Mouse (Mus musculus): ENCODE results near the gene Dennd4b. TPM values are rescaled to one million over a fixed set of nuclear protein-coding genes. Genes with fewer than 3 reads are reported as not detected.

The Dennd4b gene
- polyA plus RNA-seq, 1 experiment from 2014 or later, result 8.1 TPM

DNA sequence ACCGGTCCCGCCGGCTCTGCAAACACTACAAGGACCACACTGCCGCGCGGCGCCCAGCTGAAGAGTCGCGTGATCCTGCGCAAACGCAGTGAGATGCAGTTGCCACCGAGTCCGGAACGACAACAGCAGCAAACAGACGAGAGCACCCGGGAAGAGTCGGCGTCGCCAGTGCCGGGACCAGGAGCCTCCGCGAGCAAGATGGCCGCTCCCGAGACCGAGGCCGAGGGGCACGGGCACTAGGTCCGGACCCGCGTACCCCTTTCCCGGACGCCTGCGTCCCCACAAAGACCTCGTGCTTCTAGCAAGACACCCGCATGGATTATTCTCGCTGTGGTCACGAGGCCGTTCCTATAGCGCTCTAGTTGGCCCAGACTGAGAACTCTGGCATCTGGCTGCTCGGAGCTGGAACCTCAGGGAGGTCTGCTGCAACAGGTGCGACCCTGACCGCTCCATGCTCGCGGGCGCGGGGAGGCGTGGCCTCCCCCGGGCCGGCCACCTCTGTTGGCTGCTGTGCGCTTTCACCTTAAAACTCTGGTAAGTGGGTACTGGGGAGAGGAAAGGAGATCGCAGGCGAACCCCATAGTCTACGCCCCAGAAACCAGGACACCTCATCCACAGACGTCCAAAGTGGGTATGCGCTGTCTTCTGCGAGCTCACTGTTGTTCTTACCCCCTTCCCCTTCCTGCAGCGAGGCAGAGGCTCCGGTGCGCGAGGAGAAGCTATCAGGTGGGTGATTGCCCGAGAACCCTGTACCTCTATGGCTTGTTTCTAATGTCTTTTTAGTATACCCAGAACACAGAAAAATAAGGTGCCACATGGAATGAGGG, 33.3 kb upstream of the Dennd4b start, which contains the start of gene Jtb:
TSS of gene Jtb (plus strand) at position 91 of the 827 bp plus-strand sequence.
- H3K4me2 ChIP-seq (ENCODE audit: low read length), result peak within 1 kb of the TSS; percentile 87
- no peaks in the 10 kb centered on the region for H3K9me3 ChIP-seq (ENCODE audit: control insufficient read depth, low read length)
- H3K27ac ChIP-seq (ENCODE audit: low read depth, low read length), result peak within 1 kb of the TSS; percentile 81
- peaks cover 12% of the 10 kb centered on the region for H3K4me1 ChIP-seq (ENCODE audit: control insufficient read depth, insufficient read depth, low read depth, low read length)
- H3K4me3 ChIP-seq (ENCODE audit: low read length), result peak within 1 kb of the TSS; percentile 79
- H3K36me3 ChIP-seq (ENCODE audit: control insufficient read depth, insufficient read depth, low read length), result peaks cover 5% of the 10 kb centered on the region; the same call in 1 of the 2 replicates
- no peaks in the 10 kb centered on the region for H3K27me3 ChIP-seq (replicated peaks; ENCODE audit: control insufficient read depth, insufficient read depth, low read length)
- peak within 1 kb of the TSS; percentile 84 for H3K9ac ChIP-seq (ENCODE audit: low read depth, low read length)
- ATAC-seq, result peak; percentile 99
- under 1% methylated on average over 61 of the region's 61 CpGs for WGBS

GRCm38 (mm10) chr3:90241251-90241650, 23.7 kb upstream of the Dennd4b start:
- peaks cover 4% of the 10 kb centered on the region for H3K4me1 ChIP-seq (ENCODE audit: control insufficient read depth, insufficient read depth, low read depth, low read length)
- H3K4me2 ChIP-seq (ENCODE audit: low read length), result no peak overlapping the region
- no peak overlapping the region for H3K4me3 ChIP-seq (ENCODE audit: low read length)
- no peak overlapping the region for H3K9ac ChIP-seq (ENCODE audit: low read depth, low read length)
- ATAC-seq, result no peak
- 93% methylated on average over 2 of the region's 2 CpGs for WGBS
- no peak overlapping the region for H3K27ac ChIP-seq (ENCODE audit: low read depth, low read length)
- H3K9me3 ChIP-seq (ENCODE audit: control insufficient read depth, low read length), result no peaks in the 10 kb centered on the region
- no peaks in the 10 kb centered on the region for H3K27me3 ChIP-seq (replicated peaks; ENCODE audit: control insufficient read depth, insufficient read depth, low read length)
- H3K36me3 ChIP-seq (ENCODE audit: control insufficient read depth, insufficient read depth, low read length), result no peaks in the 10 kb centered on the region; the same call in 1 of the 2 replicates

GRCm38 (mm10) chr3:90241669-90242358, 23.2 kb upstream of the Dennd4b start:
- H3K4me3 ChIP-seq (ENCODE audit: low read length), result no peak overlapping the region
- H3K9ac ChIP-seq (ENCODE audit: low read depth, low read length), result no peak overlapping the region
- H3K27me3 ChIP-seq (replicated peaks; ENCODE audit: control insufficient read depth, insufficient read depth, low read length), result no peaks in the 10 kb centered on the region
- H3K27ac ChIP-seq (ENCODE audit: low read depth, low read length), result no peak overlapping the region
- no peaks in the 10 kb centered on the region for H3K36me3 ChIP-seq (ENCODE audit: control insufficient read depth, insufficient read depth, low read length)
- H3K9me3 ChIP-seq (ENCODE audit: control insufficient read depth, low read length), result no peaks in the 10 kb centered on the region
- H3K4me1 ChIP-seq (ENCODE audit: control insufficient read depth, insufficient read depth, low read depth, low read length), result peaks cover 4% of the 10 kb centered on the region
- no peak for ATAC-seq
- no peak overlapping the region for H3K4me2 ChIP-seq (ENCODE audit: low read length)
- 79% methylated on average over 10 of the region's 10 CpGs for WGBS

DNA sequence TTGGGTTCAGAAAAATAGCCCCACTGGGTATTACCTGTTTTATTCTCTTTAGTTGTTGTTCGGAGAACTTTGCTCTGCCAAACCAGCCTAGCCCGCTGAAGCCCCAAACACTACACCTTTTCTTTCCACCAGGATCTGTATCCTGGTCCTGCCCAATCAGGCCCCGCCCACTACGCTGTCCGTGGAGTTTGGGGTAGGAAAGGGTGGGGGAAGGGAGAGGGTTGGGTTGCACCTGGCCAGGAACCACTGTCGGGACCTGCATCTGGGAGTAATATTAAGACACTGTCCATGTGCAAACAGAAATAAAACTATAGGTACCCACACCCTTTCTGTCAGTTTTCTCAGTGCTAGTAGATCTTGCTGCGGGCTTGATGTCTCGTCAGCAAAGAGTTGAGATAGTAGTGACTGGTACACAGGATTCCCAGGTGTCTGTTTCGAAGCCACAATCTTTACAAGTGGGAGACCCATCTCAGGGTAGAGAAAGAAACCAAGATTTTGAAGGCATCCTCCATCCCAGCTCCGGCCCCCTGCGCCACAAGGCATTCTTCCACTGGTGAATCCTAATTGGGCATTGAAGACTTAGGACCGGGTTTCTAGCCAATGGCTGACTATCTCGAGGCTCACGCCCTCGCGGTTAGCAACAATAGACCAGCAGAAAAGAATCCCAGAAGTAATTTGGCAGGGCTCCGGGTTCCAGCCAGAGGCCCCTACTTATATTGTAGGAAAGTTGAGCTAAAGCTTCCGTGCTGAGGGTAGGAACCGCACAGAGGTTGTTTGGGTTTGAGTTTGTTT, 21.8 kb upstream of the Dennd4b start, which contains the start of gene Creb3l4:
TSS of gene Creb3l4 (minus strand) at position 529 of the 792 bp plus-strand sequence.
- Histone ChIP-seq H3K27ac (ENCODE audit: low read depth, low read length) (no peak within 1 kb of the TSS), H3K9ac (ENCODE audit: low read depth, low read length) (peak within 1 kb of the TSS; percentile 43)

DNA sequence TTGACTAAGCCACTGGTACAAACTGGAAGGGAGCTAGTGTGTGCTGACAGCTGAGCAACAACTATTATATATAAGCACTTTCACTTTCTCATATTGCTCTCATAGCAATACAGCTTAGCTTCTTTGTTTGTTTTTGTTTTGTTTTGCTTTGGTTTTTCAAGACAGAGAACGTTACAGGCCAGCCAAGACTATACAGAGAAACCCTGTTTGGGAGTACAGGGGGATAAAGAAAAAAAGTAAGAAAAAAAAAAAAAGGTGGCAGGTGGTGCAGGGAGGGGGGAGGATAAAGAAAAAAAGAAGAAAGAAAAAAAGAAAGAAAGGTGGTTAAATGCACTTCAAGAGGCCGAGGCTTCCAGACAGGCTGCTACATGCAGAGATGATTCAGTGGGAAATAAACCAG, 19.6 kb upstream of the Dennd4b start:
- no peak overlapping the region for H3K4me3 ChIP-seq (ENCODE audit: low read length)
- H3K9ac ChIP-seq (ENCODE audit: low read depth, low read length), result no peak overlapping the region
- peaks cover 14% of the 10 kb centered on the region for H3K4me1 ChIP-seq (ENCODE audit: control insufficient read depth, insufficient read depth, low read depth, low read length)
- no peak overlapping the region for H3K27ac ChIP-seq (ENCODE audit: low read depth, low read length)
- no peaks in the 10 kb centered on the region for H3K36me3 ChIP-seq (ENCODE audit: control insufficient read depth, insufficient read depth, low read length)
- H3K4me2 ChIP-seq (ENCODE audit: low read length), result no peak overlapping the region
- H3K27me3 ChIP-seq (replicated peaks; ENCODE audit: control insufficient read depth, insufficient read depth, low read length), result no peaks in the 10 kb centered on the region
- ATAC-seq, result no peak
- 67% methylated on average over 2 of the region's 2 CpGs for WGBS
- H3K9me3 ChIP-seq (ENCODE audit: control insufficient read depth, low read length), result no peaks in the 10 kb centered on the region

More for the DNA sequence above, 21.8 kb upstream of the Dennd4b start, which contains the start of gene Creb3l4:
- Histone ChIP-seq H3K27me3 (replicated peaks; ENCODE audit: control insufficient read depth, insufficient read depth, low read length) (no peaks in the 10 kb centered on the region), H3K4me2 (ENCODE audit: low read length) (peak within 1 kb of the TSS; percentile 61), H3K4me3 (ENCODE audit: low read length) (peak within 1 kb of the TSS; percentile 31), H3K9me3 (ENCODE audit: control insufficient read depth, low read length) (no peaks in the 10 kb centered on the region), H3K4me1 (ENCODE audit: control insufficient read depth, insufficient read depth, low read depth, low read length) (peaks cover 8% of the 10 kb centered on the region), H3K36me3 (ENCODE audit: control insufficient read depth, insufficient read depth, low read length) (no peaks in the 10 kb centered on the region)
- ATAC-seq, result peak; percentile 31
- 5% methylated on average over 19 of the region's 19 CpGs for WGBS

DNA sequence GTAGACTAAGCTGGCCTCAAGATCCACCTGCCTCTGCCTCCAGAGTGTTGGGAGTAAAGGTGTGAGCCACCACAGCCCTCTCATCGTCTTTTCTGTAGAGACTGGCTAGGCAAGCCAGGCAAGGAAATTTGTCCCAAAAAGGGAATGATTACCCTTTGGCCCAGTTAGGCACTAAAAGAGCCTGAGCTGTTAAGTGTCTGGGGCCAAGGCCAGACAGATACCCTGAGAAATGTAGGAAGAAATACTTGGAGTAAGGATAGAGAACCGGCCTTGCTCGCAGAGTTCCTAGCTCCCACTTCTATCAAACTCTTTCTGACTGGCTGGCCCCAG, 17.4 kb upstream of the Dennd4b start:
- peak overlapping the region; percentile 76 for H3K4me2 ChIP-seq (ENCODE audit: low read length)
- peak overlapping the region; percentile 62 for H3K4me3 ChIP-seq (ENCODE audit: low read length)
- H3K4me1 ChIP-seq (ENCODE audit: control insufficient read depth, insufficient read depth, low read depth, low read length), result peaks cover 14% of the 10 kb centered on the region
- peak overlapping the region; percentile 83 for H3K27ac ChIP-seq (ENCODE audit: low read depth, low read length)
- no peaks in the 10 kb centered on the region for H3K9me3 ChIP-seq (ENCODE audit: control insufficient read depth, low read length)
- peak overlapping the region; percentile 66 for H3K9ac ChIP-seq (ENCODE audit: low read depth, low read length)
- no peak; the same call in 1 of the 2 replicates for ATAC-seq
- 0 out of 2 replicates have a peak, but pooled peaks cover 2% of the 10 kb centered on the region for H3K36me3 ChIP-seq (ENCODE audit: control insufficient read depth, insufficient read depth, low read length)
- H3K27me3 ChIP-seq (replicated peaks; ENCODE audit: control insufficient read depth, insufficient read depth, low read length), result no peaks in the 10 kb centered on the region
- 0% methylated on average over 3 of the region's 3 CpGs for WGBS

DNA sequence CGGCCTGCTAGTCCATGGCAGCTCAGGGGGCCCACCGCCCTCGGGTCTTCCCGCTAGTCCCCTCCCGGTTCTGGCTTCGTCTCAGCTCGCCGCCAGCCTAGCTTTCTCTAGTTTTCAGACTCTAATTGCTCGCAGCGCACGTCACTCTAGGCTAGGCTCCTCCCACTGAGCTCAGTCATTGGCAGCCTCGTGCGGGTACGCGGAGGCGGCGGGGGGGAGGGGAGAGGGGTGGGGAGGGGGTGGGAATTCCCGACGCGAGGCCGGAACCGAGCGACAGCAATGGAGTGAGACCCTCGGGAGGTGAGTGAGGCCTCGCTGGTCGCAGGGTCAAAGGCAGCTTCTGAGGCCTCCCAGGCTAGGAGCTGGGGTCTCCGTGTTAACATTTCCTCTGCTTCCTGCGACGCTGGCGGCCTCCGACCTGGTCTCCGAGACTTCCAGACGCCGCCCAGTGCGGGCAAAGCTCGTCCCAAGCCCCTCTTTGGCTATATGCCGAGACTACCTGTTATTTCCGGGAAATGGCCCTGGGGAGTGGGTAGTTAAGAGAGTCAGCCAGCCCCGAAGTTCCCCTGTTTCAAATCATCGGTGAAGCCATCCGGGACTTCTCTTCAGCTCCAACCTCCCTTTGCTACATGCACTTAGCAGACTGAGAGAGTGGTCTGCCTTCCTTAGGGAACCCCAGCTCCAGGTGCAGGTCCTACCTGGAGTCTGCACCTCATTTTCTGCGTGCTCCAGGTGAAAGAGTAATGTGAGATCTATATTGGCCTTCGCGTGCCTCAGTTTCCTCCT, 16.8 kb upstream of the Dennd4b start, which contains the start of gene Slc39a1:
TSS of gene Slc39a1 (plus strand) at position 213 of the 786 bp plus-strand sequence.
- Histone ChIP-seq H3K36me3 (ENCODE audit: control insufficient read depth, insufficient read depth, low read length) (0 out of 2 replicates have a peak, but pooled peaks cover 2% of the 10 kb centered on the region), H3K9me3 (ENCODE audit: control insufficient read depth, low read length) (no peaks in the 10 kb centered on the region), H3K27ac (ENCODE audit: low read depth, low read length) (peak within 1 kb of the TSS; percentile 83), H3K4me3 (ENCODE audit: low read length) (peak within 1 kb of the TSS; percentile 62), H3K4me2 (ENCODE audit: low read length) (peak within 1 kb of the TSS; percentile 96), H3K9ac (ENCODE audit: low read depth, low read length) (peak within 1 kb of the TSS; percentile 73), H3K4me1 (ENCODE audit: control insufficient read depth, insufficient read depth, low read depth, low read length) (peaks cover 14% of the 10 kb centered on the region), H3K27me3 (replicated peaks; ENCODE audit: control insufficient read depth, insufficient read depth, low read length) (no peaks in the 10 kb centered on the region)
- WGBS, result under 1% methylated on average over 44 of the region's 44 CpGs
- peak; percentile 96 for ATAC-seq

GRCm38 (mm10) chr3:90248746-90249100, 16.3 kb upstream of the Dennd4b start:
- H3K4me3 ChIP-seq (ENCODE audit: low read length), result peak overlapping the region; percentile 62
- no peaks in the 10 kb centered on the region for H3K9me3 ChIP-seq (ENCODE audit: control insufficient read depth, low read length)
- no peak for ATAC-seq
- peak overlapping the region; percentile 96 for H3K4me2 ChIP-seq (ENCODE audit: low read length)
- H3K36me3 ChIP-seq (ENCODE audit: control insufficient read depth, insufficient read depth, low read length), result 0 out of 2 replicates have a peak, but pooled peaks cover 2% of the 10 kb centered on the region
- H3K4me1 ChIP-seq (ENCODE audit: control insufficient read depth, insufficient read depth, low read depth, low read length), result peaks cover 10% of the 10 kb centered on the region
- 10% methylated on average over 10 of the region's 10 CpGs for WGBS
- peak overlapping the region; percentile 73 for H3K9ac ChIP-seq (ENCODE audit: low read depth, low read length)
- no peaks in the 10 kb centered on the region for H3K27me3 ChIP-seq (replicated peaks; ENCODE audit: control insufficient read depth, insufficient read depth, low read length)
- H3K27ac ChIP-seq (ENCODE audit: low read depth, low read length), result peak overlapping the region; percentile 80
